Mouse (Mus musculus) Muller cell, postnatal 12 days (primary cell): ENCODE measurements around the gene Boc.
A peak's percentile ranks its signal among the peaks of the same experiment; 100 is the strongest.

ENCODE experiments used
- DNase-seq: peaks from one replicate; pipeline ENCODE4 v3.0.0-alpha.2; 2015; ENCODE audit errors: inconsistent ontology term

Boc gene

GRCm38 (mm10) chr16:44558471-44559329 lies at the start of gene Boc:
Gene Boc, minus strand, starts transcription at chr16:44558897.
- peak; percentile 89 for DNase-seq

- DNase-seq, result no peak
Measured at GRCm38 (mm10) chr16:44606643-44607042, 47.9 kb upstream of the Boc start.

GRCm38 (mm10) chr16:44604021-44604616 lies 45.4 kb upstream of the Boc start:
- DNase-seq, result no peak

- DNase-seq, result no peak
Measured at GRCm38 (mm10) chr16:44601999-44602794, 43.5 kb upstream of the Boc start.

GRCm38 (mm10) chr16:44601182-44601581 lies 42.5 kb upstream of the Boc start:
- no peak for DNase-seq

- no peak for DNase-seq
Measured at GRCm38 (mm10) chr16:44597106-44597806, 38.6 kb upstream of the Boc start.

- DNase-seq, result no peak
Measured at GRCm38 (mm10) chr16:44589506-44589905, 30.8 kb upstream of the Boc start.

- peak; percentile 20 for DNase-seq
Measured at GRCm38 (mm10) chr16:44579421-44580024, 20.8 kb upstream of the Boc start.

GRCm38 (mm10) chr16:44578551-44578950 lies 19.9 kb upstream of the Boc start:
- DNase-seq, result no peak

- DNase-seq, result no peak
Measured at GRCm38 (mm10) chr16:44568056-44568455, 9.4 kb upstream of the Boc start.

- DNase-seq, result no peak
Measured at GRCm38 (mm10) chr16:44565328-44566210, 6.9 kb upstream of the Boc start.

GRCm38 (mm10) chr16:44564359-44564758 lies 5.7 kb upstream of the Boc start:
- no peak for DNase-seq

GRCm38 (mm10) chr16:44562061-44562460 lies 3.4 kb upstream of the Boc start:
- DNase-seq, result no peak

GRCm38 (mm10) chr16:44560214-44560613 lies 1.5 kb upstream of the Boc start:
- no peak for DNase-seq

GRCm38 (mm10) chr16:44559330-44559695 lies 616 bp upstream of the Boc start:
- no peak for DNase-seq

GRCm38 (mm10) chr16:44557661-44558470 lies 831 bp downstream of the Boc start:
- peak; percentile 87 for DNase-seq

GRCm38 (mm10) chr16:44557084-44557483 lies 1.6 kb downstream of the Boc start:
- no peak for DNase-seq

- no peak for DNase-seq
Measured at GRCm38 (mm10) chr16:44555791-44556709, 2.6 kb downstream of the Boc start.
